Mouse (Mus musculus): ENCODE results near the gene Olfr1032. TPM values are rescaled to one million over a fixed set of nuclear protein-coding genes. Genes with fewer than 3 reads are reported as not detected.

The Olfr1032 gene
- polyA plus RNA-seq, 1 experiment from 2014 or later: not detected

Other genes starting within 250 kb of the Olfr1032 start
- not detected in 2 replicates for gene Olfr1012, start 242.8 kb upstream of the Olfr1032 start, polyA plus RNA-seq (2014; fragmentation: Nextera tagmentation; extraction: Ambion mirVana)
- not detected in 2 replicates for gene Olfr1013, start 238.4 kb upstream of the Olfr1032 start, polyA plus RNA-seq (2014; fragmentation: Nextera tagmentation; extraction: Ambion mirVana)
- not detected in 2 replicates for gene Olfr1014, start 232.8 kb upstream of the Olfr1032 start, polyA plus RNA-seq (2014; fragmentation: Nextera tagmentation; extraction: Ambion mirVana)
- not detected in 2 replicates for gene Olfr1015, start 223.5 kb upstream of the Olfr1032 start, polyA plus RNA-seq (2014; fragmentation: Nextera tagmentation; extraction: Ambion mirVana)
- gene Olfr1016, start 203.0 kb upstream of the Olfr1032 start, polyA plus RNA-seq (2014; fragmentation: Nextera tagmentation; extraction: Ambion mirVana): not detected in 2 replicates
- not detected in 2 replicates for gene Olfr1018, start 187.1 kb upstream of the Olfr1032 start, polyA plus RNA-seq (2014; fragmentation: Nextera tagmentation; extraction: Ambion mirVana)
- not detected in 2 replicates for gene Olfr1019, start 160.1 kb upstream of the Olfr1032 start, polyA plus RNA-seq (2014; fragmentation: Nextera tagmentation; extraction: Ambion mirVana)
- not detected in 2 replicates for gene Olfr1020, start 158.5 kb upstream of the Olfr1032 start, polyA plus RNA-seq (2014; fragmentation: Nextera tagmentation; extraction: Ambion mirVana)
- not detected in 2 replicates for gene Olfr1022, start 136.9 kb upstream of the Olfr1032 start, polyA plus RNA-seq (2014; fragmentation: Nextera tagmentation; extraction: Ambion mirVana)
- gene Olfr1023, start 119.9 kb upstream of the Olfr1032 start, polyA plus RNA-seq (2014; fragmentation: Nextera tagmentation; extraction: Ambion mirVana): not detected in 2 replicates
- gene Olfr1024, start 100.5 kb upstream of the Olfr1032 start, polyA plus RNA-seq (2014; fragmentation: Nextera tagmentation; extraction: Ambion mirVana): not detected in 2 replicates
- not detected in 2 replicates for gene Olfr1025-ps1, start 90.3 kb upstream of the Olfr1032 start, polyA plus RNA-seq (2014; fragmentation: Nextera tagmentation; extraction: Ambion mirVana)
- gene Olfr1026, start 84.0 kb upstream of the Olfr1032 start, polyA plus RNA-seq (2014; fragmentation: Nextera tagmentation; extraction: Ambion mirVana): not detected in 2 replicates
- gene Olfr1028, start 55.1 kb upstream of the Olfr1032 start, polyA plus RNA-seq (2014; fragmentation: Nextera tagmentation; extraction: Ambion mirVana): not detected in 2 replicates
- not detected in 2 replicates for gene Olfr1029, start 31.6 kb upstream of the Olfr1032 start, polyA plus RNA-seq (2014; fragmentation: Nextera tagmentation; extraction: Ambion mirVana)
- not detected in 2 replicates for gene Olfr1030, start 26.3 kb upstream of the Olfr1032 start, polyA plus RNA-seq (2014; fragmentation: Nextera tagmentation; extraction: Ambion mirVana)
- not detected in 2 replicates for gene Olfr1031, start 15.2 kb upstream of the Olfr1032 start, polyA plus RNA-seq (2014; fragmentation: Nextera tagmentation; extraction: Ambion mirVana)
- 1.3 and 3.2 TPM in 2 replicates for gene Olfr1033, start 15.1 kb downstream of the Olfr1032 start, polyA plus RNA-seq (2014; fragmentation: Nextera tagmentation; extraction: Ambion mirVana)
- 0.17 TPM in 1 of 2 replicates, not detected in the other for gene Olfr1034, start 40.3 kb downstream of the Olfr1032 start, polyA plus RNA-seq (2014; fragmentation: Nextera tagmentation; extraction: Ambion mirVana)
- gene Olfr1036, start 68.5 kb downstream of the Olfr1032 start, polyA plus RNA-seq (2014; fragmentation: Nextera tagmentation; extraction: Ambion mirVana): not detected in 2 replicates
- not detected in 2 replicates for gene Olfr1037, start 81.8 kb downstream of the Olfr1032 start, polyA plus RNA-seq (2014; fragmentation: Nextera tagmentation; extraction: Ambion mirVana)
- not detected in 2 replicates for gene Olfr1039, start 130.4 kb downstream of the Olfr1032 start, polyA plus RNA-seq (2014; fragmentation: Nextera tagmentation; extraction: Ambion mirVana)
- gene Olfr1040, start 141.2 kb downstream of the Olfr1032 start, polyA plus RNA-seq (2014; fragmentation: Nextera tagmentation; extraction: Ambion mirVana): not detected in 2 replicates
- not detected in 2 replicates for gene Olfr1042, start 156.3 kb downstream of the Olfr1032 start, polyA plus RNA-seq (2014; fragmentation: Nextera tagmentation; extraction: Ambion mirVana)
- gene Olfr1043, start 162.0 kb downstream of the Olfr1032 start, polyA plus RNA-seq (2014; fragmentation: Nextera tagmentation; extraction: Ambion mirVana): not detected in 2 replicates
- gene Olfr1044, start 172.3 kb downstream of the Olfr1032 start, polyA plus RNA-seq (2014; fragmentation: Nextera tagmentation; extraction: Ambion mirVana): not detected in 2 replicates
- gene Olfr52, start 180.1 kb downstream of the Olfr1032 start, polyA plus RNA-seq (2014; fragmentation: Nextera tagmentation; extraction: Ambion mirVana): not detected in 2 replicates
- gene Olfr1045, start 197.5 kb downstream of the Olfr1032 start, polyA plus RNA-seq (2014; fragmentation: Nextera tagmentation; extraction: Ambion mirVana): not detected in 2 replicates
- not detected in 2 replicates for gene Olfr1046, start 213.8 kb downstream of the Olfr1032 start, polyA plus RNA-seq (2014; fragmentation: Nextera tagmentation; extraction: Ambion mirVana)
- gene Olfr1047, start 225.9 kb downstream of the Olfr1032 start, polyA plus RNA-seq (2014; fragmentation: Nextera tagmentation; extraction: Ambion mirVana): not detected in 2 replicates
- gene Olfr1048, start 234.7 kb downstream of the Olfr1032 start, polyA plus RNA-seq (2014; fragmentation: Nextera tagmentation; extraction: Ambion mirVana): not detected in 2 replicates

All from kidney, embryonic 14.5 days (tissue).